Mouse (Mus musculus) ES-Bruce4 (cell line): ENCODE results near the gene Scn11a. TPM values are rescaled to one million over a fixed set of nuclear protein-coding genes. Genes with fewer than 3 reads are reported as not detected.

Source experiments
- H3K27ac ChIP-seq: 2 replicates; pipeline ENCODE4 v1.5.1; 2012; ENCODE audit warnings: low read length, inconsistent platforms; ENCODE audit not compliant: insufficient read depth
- H3K27me3 ChIP-seq: 2 replicates; pipeline ENCODE4 v1.6.1; 2012; ENCODE audit warnings: mild to moderate bottlenecking, low read length, inconsistent platforms; ENCODE audit not compliant: control insufficient read depth, poor library complexity, insufficient read depth, severe bottlenecking
- H3K36me3 ChIP-seq: 2 replicates; pipeline ENCODE4 v1.6.1; 2012; ENCODE audit warnings: inconsistent platforms, mild to moderate bottlenecking, low read length, moderate library complexity; ENCODE audit not compliant: control insufficient read depth, poor library complexity, insufficient read depth, severe bottlenecking
- H3K4me1 ChIP-seq: one replicate; pipeline ENCODE4 v1.8.1; 2011; ENCODE audit warnings: low read length; ENCODE audit not compliant: control insufficient read depth, insufficient read depth
- H3K4me3 ChIP-seq: 2 replicates; pipeline ENCODE4 v1.5.1; 2011; ENCODE audit warnings: low read depth, mild to moderate bottlenecking, low read length
- H3K9ac ChIP-seq: 2 replicates; pipeline ENCODE4 v1.6.1; 2012; ENCODE audit warnings: low read depth, mild to moderate bottlenecking, inconsistent platforms; ENCODE audit not compliant: poor library complexity, severe bottlenecking
- H3K9me3 ChIP-seq: replicated peaks from 2 replicates; pipeline ENCODE4 v1.6.1; 2012; ENCODE audit warnings: mild to moderate bottlenecking, low read length, inconsistent platforms; ENCODE audit not compliant: control insufficient read depth, poor library complexity, insufficient read depth, severe bottlenecking
- CTCF ChIP-seq: IDR thresholded peaks from one replicate; pipeline ENCODE4 v1.8.1; 2011; ENCODE audit warnings: low read depth, low read length
- EP300 ChIP-seq: IDR thresholded peaks from 2 replicates; pipeline ENCODE4 v1.6.1; 2011; ENCODE audit warnings: low read depth, low read length; ENCODE audit not compliant: insufficient read depth
- POLR2A ChIP-seq: IDR thresholded peaks from one replicate; pipeline ENCODE4 v1.8.1; 2011; ENCODE audit warnings: low read length; ENCODE audit not compliant: insufficient read depth
- polyA plus RNA-seq: library from polyadenylated mRNA; stranded (reverse); fragments of >200 nt; gene quantifications from 2 replicates; pipeline ENCODE4 v1.2.4, GENCODE M21; 2011; ENCODE audit warnings: low read depth; ENCODE audit not compliant: missing spikeins, insufficient read depth, insufficient read length

Gene Scn11a
- not detected in 2 replicates for polyA plus RNA-seq

GRCm38 (mm10) chr9:119825297-119825696 is at the start of gene Scn11a:
Gene Scn11a (minus strand): TSS chr9:119825456.
- no peak within 1 kb of the TSS for H3K4me3 ChIP-seq
- no peaks in the 10 kb centered on the region for H3K27me3 ChIP-seq
- H3K9ac ChIP-seq: no peak within 1 kb of the TSS
- no peak within 1 kb of the TSS for H3K27ac ChIP-seq
- no peak for TF ChIP-seq POLR2A
- no peak for TF ChIP-seq EP300
- TF ChIP-seq CTCF: no peak
- H3K36me3 ChIP-seq: no peaks in the 10 kb centered on the region
- no peaks in the 10 kb centered on the region for H3K9me3 ChIP-seq
- no peaks in the 10 kb centered on the region for H3K4me1 ChIP-seq

- Histone ChIP-seq H3K9me3 (peaks cover 5% of the 10 kb centered on the region), H3K9ac (no peak overlapping the region), H3K36me3 (no peaks in the 10 kb centered on the region), H3K27ac (no peak overlapping the region), H3K4me1 (no peaks in the 10 kb centered on the region), H3K4me3 (no peak overlapping the region), H3K27me3 (no peaks in the 10 kb centered on the region)
- no peak for TF ChIP-seq EP300
- no peak for TF ChIP-seq CTCF
- no peak for TF ChIP-seq POLR2A
Observed at GRCm38 (mm10) chr9:119854170-119854569, 28.9 kb upstream of the Scn11a start.

- no peaks in the 10 kb centered on the region for H3K36me3 ChIP-seq
Observed at GRCm38 (mm10) chr9:119853071-119853846, 28.0 kb upstream of the Scn11a start.

GRCm38 (mm10) chr9:119852347-119853030 is 27.2 kb upstream of the Scn11a start:
- H3K36me3 ChIP-seq: no peaks in the 10 kb centered on the region
- H3K27me3 ChIP-seq: no peaks in the 10 kb centered on the region
- H3K4me1 ChIP-seq: no peaks in the 10 kb centered on the region
- H3K27ac ChIP-seq: no peak overlapping the region
- no peak overlapping the region for H3K4me3 ChIP-seq
- no peak overlapping the region for H3K9ac ChIP-seq
- TF ChIP-seq POLR2A: no peak
- TF ChIP-seq EP300: no peak
- no peak for TF ChIP-seq CTCF
- H3K9me3 ChIP-seq: peaks cover 5% of the 10 kb centered on the region

More at GRCm38 (mm10) chr9:119853071-119853846, 28.0 kb upstream of the Scn11a start:
- TF ChIP-seq POLR2A: no peak
- no peak for TF ChIP-seq CTCF
- no peak for TF ChIP-seq EP300
- no peak overlapping the region for H3K4me3 ChIP-seq
- H3K4me1 ChIP-seq: no peaks in the 10 kb centered on the region
- peaks cover 5% of the 10 kb centered on the region for H3K9me3 ChIP-seq
- no peak overlapping the region for H3K9ac ChIP-seq
- H3K27me3 ChIP-seq: no peaks in the 10 kb centered on the region
- no peak overlapping the region for H3K27ac ChIP-seq

- no peaks in the 10 kb centered on the region for H3K27me3 ChIP-seq
- H3K36me3 ChIP-seq: no peaks in the 10 kb centered on the region
- no peak overlapping the region for H3K9ac ChIP-seq
- H3K9me3 ChIP-seq: no peaks in the 10 kb centered on the region
- H3K27ac ChIP-seq: no peak overlapping the region
- no peak overlapping the region for H3K4me3 ChIP-seq
- TF ChIP-seq POLR2A (no peak), EP300 (no peak), CTCF (no peak)
- H3K4me1 ChIP-seq: no peaks in the 10 kb centered on the region
Observed at GRCm38 (mm10) chr9:119849214-119849613, 24.0 kb upstream of the Scn11a start.

- Histone ChIP-seq H3K27me3 (no peaks in the 10 kb centered on the region), H3K4me3 (no peak overlapping the region), H3K9ac (no peak overlapping the region), H3K4me1 (no peaks in the 10 kb centered on the region), H3K27ac (no peak overlapping the region), H3K9me3 (no peaks in the 10 kb centered on the region), H3K36me3 (no peaks in the 10 kb centered on the region)
- TF ChIP-seq EP300 (no peak), CTCF (no peak), POLR2A (no peak)
Observed at GRCm38 (mm10) chr9:119848671-119849070, 23.4 kb upstream of the Scn11a start.
